Mouse (Mus musculus): ENCODE measurements at regions not wholly inside any gene's neighbourhood (a gene's known extent, or its start where the extent isn't known, plus 50 kb on each side); places are given as distances from the start of the nearest gene placed in this dataset.

DNA sequence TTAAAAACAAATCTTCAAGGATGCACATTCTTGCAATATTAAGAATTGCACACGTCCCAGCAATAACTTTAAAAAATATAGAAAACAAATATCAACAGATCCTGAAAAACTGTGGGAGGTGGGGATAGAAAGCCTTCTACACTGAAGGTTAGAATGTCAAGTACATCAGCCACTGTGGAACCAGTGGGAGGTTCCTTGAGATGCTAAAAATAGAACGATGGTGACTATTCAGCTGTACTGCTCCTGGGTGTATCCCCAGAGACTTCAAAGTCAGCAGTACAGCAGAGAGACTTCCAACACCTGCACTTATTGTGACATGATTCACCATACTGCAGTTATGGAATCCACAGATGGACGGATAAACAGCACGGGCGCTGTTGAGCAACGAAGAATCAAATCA, 524.7 kb upstream of the Gm19410 start:
- no peak for DNase-seq

DNA sequence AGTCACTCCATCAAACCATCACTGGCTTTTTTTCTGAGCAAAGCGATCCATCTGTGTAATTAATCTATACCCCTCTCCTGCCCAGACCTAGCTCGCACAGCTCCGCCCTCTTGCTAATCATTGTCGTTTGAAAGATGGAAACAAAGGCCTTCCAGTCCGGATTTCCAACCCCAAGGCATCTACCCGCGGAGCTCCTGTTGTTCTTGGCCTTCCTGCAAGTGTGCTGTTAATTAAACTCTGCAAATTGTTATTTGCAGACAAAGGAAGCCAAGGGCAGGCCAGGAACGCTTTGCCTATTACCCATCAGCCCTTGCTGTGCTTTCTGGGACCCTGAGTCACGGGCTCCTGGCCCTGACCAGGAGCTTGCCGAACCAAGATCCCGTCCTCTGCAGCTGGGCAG, 522.0 kb upstream of the Gm19410 start:
- peak in 1 of 2 experiments; percentile 5 for DNase-seq

DNA sequence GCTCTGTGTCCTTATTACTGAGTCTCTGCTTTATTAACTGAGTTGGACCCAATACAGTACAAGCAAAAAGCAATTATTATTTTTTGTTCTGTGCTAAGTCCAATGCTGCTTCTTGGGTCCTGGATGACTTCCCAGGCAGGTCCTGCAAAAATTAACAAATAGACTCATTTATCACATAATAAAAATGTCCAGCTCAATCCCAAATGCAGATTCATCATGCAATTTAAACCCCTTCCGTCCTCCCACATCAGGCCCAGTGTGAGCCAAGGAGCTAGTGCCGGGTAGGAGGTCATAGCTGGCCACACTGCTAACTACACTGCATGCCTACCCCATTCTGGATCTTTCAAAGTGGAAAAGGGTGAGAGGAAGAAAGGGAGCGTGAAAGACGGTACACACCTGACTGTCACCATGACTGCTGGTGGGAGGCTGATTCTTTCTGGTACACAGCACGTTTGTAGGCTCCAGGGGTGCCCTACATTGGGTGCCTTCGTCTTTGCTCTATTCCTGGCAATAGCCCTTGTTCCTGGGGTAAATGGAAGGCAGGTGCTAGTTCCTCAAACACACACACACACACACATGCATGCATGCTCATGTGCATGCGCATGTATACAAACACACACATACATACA, 515.7 kb upstream of the Gm19410 start:
- peak in 1 of 2 experiments; percentile 10 for DNase-seq

DNA sequence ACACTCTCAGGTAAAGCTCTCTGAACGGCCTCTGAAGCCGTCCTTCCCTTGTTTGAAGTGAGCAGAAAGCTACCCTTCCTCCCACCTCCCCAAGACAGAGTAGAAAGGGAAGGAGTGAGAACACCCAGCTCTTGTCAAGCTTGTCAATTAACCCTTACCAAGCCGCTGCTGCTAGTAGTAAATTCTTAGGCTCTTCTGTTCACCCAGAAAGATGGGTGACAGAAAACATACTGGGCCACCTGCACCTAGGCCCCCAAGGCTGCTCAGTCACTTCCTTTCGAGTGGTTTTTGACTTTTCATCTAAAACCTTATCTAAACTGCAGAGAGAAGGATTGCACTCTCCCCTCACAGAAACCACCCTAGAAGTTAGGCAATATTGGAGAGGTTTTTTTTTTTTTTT, 514.9 kb upstream of the Gm19410 start:
- no peak for DNase-seq

DNA sequence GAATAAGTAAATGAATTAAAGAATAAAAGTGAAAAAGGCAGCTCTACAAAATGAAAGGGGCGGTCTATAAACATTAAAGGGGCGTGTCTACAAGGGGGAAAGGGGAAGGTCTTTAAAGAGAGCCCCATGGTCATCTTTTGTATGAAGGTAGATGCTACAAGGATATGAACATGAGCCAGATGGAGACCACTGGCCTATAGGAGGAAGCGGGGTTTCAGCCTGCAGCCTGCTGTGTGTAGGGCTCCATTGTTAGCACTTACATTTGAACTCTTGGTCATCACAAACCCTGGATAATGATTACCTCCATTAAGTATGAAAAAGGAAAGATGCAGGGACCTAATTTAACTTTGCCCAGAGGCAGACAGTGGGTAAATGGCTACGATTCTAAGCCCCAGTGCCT, 511.6 kb upstream of the Gm19410 start:
- DNase-seq: no peak

DNA sequence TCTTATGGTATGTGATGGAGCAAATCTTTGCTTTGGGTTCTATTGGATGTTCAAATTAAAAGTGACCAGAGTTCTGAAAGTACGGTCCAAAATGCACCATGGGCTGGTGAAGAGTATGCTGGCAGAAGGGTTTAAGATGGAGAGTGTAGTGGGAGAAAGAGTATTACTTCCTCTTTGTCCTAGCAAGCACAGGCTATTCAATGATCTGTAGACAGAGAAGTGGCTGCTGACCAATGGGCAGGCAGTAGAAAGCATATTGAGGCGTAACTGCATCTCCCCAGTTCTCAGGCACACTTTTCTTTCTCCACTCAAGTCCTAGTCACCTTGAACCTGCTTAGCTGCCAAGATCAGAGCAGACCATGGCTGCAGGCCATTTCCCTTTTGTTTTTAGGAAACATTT, 510.3 kb upstream of the Gm19410 start:
- DNase-seq: no peak

DNA sequence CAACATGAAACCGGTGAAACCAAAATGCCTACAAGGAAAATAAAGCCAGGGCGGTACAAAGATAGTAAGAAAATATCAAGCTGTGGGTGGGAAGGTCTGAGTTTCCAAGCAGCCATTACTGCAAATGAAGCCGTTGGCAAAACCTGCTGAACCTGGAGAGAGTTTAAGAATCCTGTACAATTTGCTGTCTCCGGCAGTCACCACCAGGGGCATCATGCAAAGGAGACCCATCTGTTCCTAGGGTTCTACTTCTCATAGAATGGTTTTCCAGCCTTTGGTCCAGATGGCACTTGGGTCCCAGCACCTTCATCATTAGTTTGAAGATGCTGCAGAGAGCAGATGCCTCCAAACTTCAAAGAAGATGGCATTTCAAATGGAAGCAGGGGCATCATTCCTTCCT, 508.6 kb upstream of the Gm19410 start:
- peak; percentile 5 to 29 for DNase-seq

DNA sequence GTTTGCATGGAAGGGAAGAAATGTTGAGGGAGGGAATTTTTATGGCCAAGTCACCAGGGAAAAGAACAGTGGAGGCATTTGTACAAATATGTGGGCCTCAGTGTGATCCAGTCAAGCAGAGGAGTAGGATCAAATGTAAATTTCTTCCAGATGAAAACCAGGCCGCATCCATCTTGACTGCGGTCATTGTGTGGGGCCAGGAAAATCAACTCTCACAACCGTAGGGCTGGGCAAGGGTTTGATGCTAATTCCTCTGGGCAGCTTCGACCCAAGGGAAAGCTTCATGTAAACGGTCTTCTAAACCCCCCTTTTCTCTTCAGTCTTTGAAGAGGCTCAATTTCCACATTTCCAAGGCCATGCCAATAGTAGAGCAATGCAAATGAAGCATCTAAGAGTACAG, 497.4 kb upstream of the Gm19410 start:
- no peak for DNase-seq

DNA sequence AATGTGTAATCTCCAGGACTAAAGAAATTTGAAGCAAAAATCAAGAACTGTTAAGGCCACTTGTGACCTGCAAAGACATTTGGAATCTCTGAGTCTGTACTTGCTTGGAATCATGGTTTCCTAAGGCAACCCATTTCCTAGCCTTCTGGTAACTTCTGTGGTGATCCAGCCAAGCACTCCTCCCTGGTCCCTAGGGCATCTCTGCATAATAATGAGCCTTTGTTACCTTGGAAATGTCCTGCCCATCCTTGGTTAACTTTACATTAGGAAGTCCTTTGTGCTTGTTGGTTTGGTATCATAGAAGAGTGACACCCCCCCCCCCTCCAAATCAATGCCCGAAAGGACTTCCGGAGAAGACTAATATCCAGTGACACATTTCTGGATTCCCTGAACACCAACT, 496.6 kb upstream of the Gm19410 start:
- DNase-seq: no peak

DNA sequence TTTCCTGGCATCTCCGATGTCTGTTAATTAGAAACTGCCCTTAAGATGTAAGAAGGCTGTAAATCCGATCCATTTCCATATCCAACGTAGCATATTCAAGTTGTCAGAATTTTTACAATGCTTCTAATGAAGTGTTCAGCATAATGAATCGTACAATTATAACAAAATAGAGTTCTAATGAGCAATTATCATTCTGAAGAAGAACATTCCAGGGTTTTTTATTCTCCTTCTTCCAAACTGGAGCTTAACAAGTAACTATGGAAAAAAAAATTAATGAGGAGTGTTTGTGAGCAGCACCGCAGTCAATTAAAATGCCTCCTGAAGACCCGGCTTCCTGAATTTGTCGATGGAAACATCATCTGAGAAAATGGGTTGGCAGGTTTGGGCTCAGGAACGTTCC, 489.6 kb upstream of the Gm19410 start:
- no peak for DNase-seq

DNA sequence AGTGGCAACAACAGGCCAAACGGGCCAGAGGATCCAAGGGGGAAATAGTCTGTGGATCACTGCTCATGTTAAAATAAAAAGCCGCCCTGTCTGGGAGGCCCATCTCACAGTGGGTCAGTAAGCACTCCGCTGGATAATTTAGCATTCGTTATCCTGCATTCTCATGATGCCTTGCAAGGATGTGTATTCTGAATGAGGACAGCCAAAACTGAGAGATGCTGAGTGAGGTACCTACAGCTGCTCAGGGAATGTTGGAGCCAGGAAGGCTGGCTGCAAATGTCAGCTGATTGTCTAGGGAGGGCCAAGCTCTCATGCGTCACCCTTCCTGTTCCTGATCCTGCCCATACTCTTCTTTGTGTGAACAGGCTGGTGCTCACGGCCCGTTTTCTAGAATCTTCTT, 489.1 kb upstream of the Gm19410 start:
- DNase-seq: no peak

DNA sequence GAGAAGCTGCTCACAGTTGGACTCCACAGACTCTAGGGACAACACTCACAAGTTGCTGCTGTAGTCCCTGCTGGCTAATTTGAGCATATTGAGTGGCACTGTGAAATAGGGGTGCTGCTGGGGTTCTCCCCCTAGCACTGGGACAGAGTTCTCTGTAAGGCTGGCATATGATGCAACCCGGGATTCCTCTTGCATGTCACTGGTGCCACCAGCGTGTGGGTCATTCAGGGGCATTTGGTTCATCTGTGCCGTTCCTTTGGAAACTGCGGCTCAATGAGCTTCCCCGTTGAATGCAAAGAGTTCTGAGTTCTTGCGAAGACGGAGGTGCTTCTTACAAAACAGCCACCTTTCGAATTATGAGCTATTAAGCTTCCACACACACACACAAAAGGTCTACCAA, 486.6 kb upstream of the Gm19410 start:
- DNase-seq: no peak

DNA sequence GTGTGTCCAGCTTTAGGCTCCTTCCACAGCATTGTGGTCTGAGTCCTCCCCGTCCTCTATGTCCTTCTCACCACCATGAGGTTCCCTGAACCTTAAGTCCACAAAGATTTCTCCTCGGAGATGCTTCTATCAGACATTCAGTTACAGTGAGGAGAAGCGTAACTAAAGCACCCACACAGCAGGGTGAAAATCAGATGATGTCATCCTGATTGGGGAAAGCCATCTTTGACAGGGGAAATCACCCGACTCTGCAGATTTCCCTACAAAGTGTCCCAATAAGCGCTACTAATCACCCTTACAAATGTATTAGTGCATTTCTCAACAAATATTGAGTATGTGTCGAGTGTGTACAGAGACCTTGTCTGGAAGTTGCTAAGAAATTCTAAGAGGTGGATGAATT, 484.8 kb upstream of the Gm19410 start:
- DNase-seq: no peak

DNA sequence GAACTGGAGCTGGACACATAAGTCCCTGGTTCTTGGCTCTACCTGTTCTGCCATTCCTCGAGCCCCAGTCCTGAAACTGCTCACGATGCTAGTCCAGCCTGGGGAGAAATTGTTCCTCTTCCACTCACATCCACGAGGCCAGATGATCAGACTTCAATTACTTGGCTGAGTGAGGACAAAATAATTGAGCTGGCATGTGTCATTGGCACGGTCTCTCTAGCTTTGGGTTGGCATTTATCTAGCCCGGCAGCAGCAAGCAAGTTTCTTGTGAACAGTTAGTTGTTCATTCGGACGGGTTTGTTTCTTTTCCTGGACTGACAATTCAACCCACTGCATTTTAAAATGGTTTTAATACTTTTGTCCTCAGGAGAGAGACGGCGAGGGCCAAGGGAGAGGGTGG, 482.2 kb upstream of the Gm19410 start:
- DNase-seq: no peak

DNA sequence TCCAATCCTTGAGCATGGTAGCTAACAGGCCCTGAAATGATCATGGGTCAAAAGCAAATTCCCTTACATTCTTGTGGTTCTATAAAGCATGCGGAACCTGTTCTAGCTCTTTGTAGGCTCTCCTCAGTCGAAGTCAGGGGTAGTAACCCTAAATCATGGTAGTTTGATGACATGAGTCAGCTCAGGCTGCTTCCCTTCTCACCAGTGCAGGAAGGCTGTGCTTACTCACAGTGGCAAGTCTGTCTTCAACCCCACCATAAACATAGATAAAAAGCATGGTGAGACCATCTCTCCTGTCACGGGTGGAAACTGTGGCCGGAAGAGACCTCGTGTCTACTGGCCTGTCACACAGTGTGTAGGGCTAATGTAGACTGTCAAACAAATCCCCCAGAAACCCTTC, 476.6 kb upstream of the Gm19410 start:
- DNase-seq: no peak

DNA sequence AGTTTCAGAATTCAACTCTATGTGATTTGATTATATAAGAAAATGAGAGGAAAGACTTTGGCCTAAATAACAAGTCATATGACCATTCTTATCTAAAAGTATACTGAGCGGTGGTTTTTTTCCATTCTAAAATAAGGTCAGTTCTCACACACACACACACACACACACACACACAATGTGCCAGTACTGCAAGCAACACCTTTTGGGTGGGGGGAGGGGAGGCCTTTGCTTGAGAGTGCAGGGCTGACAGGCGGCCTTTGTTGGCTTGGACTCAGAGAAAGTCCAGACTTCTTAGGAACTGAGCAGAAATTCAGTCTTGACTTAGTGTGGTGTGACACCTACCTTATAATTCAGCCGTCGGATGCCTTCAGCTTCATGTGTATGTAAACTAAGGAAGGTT, 475.6 kb upstream of the Gm19410 start:
- no peak for DNase-seq

DNA sequence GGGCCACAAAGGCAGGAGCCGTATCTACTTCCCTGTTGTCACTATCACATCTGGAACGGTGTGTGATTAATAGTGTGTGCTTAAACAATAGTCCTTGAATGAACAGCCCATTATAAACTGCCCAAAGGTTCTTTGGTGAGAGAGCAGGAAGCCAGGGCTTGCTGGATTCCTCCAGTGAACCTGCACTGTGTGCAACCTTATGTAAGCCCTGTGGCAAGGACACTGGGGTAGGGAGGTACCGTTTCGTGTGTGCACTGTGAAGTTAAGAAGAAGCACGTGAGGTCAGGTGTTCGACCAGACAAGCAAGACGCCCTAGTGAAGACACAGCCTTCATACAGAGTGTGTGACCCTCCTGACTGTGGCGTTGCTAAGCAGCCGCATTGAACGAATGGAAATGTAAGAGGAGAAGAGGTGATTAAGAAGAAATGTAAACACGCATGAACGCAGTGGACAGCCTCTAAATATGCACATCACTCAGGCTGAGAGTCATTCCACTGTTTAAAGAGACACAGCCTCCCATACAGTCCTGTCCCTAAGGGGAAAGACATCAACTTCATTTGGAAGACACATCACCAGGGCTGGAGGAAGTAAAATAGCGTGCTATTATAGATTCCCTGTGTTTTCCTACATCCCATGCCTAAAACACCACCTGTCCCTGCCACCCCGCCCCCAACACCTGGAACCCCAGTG, 472.0 kb upstream of the Gm19410 start:
- DNase-seq: no peak

DNA sequence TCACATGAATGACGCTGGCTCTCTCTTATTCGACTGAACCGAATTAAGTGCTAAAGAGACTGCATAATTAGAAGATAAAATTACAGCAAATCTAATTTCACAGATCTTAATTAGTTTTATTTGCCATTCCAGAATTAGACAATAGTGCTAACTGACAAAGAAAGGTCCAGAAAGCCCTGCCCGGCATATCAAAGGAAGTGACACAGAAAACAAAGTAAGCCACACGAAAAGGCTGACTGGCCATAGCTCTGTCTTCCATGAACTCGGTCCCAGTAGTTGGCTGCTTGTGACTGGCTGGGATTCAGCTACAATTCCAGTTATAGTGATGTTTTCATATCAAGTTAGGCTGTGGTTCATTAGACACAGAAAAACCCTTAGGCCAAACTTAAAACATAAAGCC, 468.7 kb upstream of the Gm19410 start:
- DNase-seq: no peak

DNA sequence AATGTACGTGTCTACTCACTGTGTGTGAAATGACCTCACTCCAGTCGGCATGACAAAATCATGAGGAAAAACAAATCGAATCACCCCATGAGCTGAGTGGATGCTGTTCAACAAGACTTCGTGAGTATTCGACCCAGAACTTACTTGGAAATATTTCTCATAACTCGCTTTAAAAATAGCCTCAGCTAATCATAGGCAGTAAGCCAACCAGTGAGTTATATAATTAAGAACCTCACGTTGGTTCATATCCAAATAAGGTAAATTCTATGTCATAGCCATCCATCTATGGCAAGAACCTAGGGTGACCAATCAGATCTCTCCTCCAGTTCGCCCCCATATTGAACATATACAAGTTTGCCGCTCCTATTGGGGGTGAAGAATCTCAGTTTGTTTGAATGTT, 466.5 kb upstream of the Gm19410 start:
- DNase-seq: no peak

DNA sequence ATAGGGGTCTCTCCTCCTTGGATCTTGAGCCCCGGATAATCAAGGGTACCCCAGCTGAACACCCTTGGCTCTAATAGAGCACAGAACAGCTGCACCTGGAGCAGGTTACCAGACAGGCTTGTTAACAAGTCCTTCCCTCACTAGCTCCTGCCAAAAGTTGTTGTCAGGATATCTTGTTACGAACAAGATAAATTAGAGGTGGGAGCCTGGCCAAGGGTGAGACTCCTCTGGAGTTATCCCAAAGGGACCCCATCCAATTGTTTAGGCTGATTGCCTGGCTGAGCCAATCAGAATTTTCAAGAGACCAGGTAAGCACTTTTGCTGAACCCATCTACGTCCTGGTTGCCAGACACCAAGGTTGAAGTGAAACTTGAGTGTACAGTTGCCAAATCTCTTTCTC, 465.2 kb upstream of the Gm19410 start:
- no peak for DNase-seq

DNA sequence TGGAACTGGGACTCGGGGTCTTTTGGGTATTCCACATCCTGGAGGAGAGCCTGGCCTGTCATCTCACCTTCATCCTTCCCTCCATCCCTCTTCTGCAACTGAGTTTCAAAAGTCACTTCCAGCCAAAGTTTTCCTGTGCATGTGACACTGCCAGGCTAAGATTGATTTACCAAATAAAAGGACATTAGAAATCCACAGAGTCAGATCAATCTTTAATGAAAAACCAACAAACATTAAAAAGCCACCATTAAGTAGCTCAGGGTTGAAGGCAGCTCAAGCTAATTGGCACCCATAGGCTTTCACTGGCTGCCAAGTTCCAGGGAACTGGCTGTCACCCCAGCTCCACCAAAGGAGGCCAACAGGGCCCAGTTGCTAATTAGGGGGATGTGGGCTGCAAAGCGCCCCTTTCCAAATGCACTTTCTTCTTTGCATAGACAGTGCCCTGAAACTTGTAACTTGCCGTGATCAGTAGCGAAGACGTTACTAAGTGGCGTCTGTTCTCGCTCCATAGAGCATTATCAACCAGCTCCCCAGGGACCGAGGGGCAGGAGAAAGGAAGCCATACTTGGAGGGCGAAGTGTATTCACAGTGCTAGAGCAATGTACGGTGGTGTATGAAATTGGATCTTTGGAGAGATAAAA, 464.6 kb upstream of the Gm19410 start:
- no peak for DNase-seq

DNA sequence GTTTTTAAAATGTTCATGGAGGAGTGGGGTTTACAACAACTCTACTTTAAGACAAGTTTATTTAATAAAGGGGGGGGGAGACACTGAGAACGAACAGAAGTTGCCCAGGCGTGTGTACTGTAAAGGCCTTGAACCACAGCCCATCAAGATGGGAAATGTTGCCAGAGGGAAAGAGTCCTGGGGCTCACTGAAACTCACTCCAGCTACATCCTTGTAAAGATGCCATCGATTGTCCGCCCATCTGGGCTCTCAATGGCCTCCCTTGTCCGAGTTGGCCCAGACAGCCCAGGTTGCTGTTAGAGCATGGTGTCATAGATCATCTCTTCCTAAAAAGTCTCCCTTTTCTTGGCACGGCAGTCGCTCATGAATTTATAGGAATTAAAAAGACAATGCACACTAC, 462.7 kb upstream of the Gm19410 start:
- DNase-seq: no peak

DNA sequence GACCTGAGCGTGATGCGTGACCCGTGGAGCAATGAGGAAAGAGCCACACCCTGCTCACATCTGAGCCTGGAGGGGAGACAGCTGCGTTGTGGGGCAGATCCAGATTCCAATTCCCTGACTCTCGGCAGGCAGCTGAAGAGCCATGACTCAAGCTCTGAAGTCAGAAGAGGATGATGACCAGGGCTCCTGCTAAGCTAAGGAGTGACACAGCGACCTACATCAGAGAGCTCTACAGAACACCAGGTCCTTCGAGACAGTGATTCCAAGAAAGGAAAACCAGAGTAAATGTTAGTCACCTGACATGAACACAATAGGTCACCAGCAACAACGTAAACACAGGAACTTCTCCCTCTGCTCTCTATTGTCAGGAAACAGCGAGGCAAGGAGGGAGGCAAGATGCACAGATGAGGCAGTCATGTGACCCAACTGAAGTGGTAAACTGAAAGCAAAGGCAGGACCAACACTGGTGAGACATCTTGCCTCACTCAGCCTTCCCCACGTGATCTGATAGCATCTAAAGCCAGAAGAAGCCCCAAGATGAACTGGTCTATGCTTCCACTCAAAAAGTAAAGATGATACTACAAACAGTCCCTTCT, 444.2 kb upstream of the Gm19410 start:
- DNase-seq: no peak

Data from kidney, postnatal 36 days (tissue).